Mouse (Mus musculus): ENCODE measurements around the gene Ncam1.

Ncam1 gene

GRCm38 (mm10) chr9:49654470-49654869, 144.3 kb downstream of the Ncam1 start:
- ChIA-PET CTCF (interaction anchor here in 1 of 4 experiments (0.7 kb wide), 1 partner anchor 120 kb away, joined by 3 read pairs; no protein-coding TSS in a partner anchor), POLR2A (interaction anchor here in 2 of 4 experiments (0.9 to 1.9 kb wide), 3 partner anchors 18 to 142 kb away, joined by 3 to 7 read pairs (median 3); no protein-coding TSS in a partner anchor)

GRCm38 (mm10) chr9:49653478-49654245, 145.1 kb downstream of the Ncam1 start:
- ChIA-PET CTCF (interaction anchor here in 1 of 4 experiments (0.7 kb wide), 1 partner anchor 120 kb away, joined by 3 read pairs; no protein-coding TSS in a partner anchor), POLR2A (interaction anchor here in 2 of 4 experiments (0.7 to 1.9 kb wide), 4 partner anchors 19 to 143 kb away, joined by 3 to 7 read pairs (median 4); no protein-coding TSS in a partner anchor)

GRCm38 (mm10) chr9:49644296-49644695, 154.4 kb downstream of the Ncam1 start:
- ChIA-PET CTCF (no interaction called here), POLR2A (no interaction called here)

- ChIA-PET CTCF (no interaction called here), POLR2A (no interaction called here)
Observed at GRCm38 (mm10) chr9:49640764-49641163, 158.0 kb downstream of the Ncam1 start.

GRCm38 (mm10) chr9:49640142-49640541, 158.6 kb downstream of the Ncam1 start:
- POLR2A ChIA-PET: interaction anchor here in 1 of 4 experiments (1.1 kb wide), 1 partner anchor 115 kb away, joined by 3 read pairs; no protein-coding TSS in a partner anchor
- CTCF ChIA-PET: no interaction called here

- ChIA-PET POLR2A (interaction anchor here in 1 of 4 experiments (1.2 kb wide), 1 partner anchor 12 kb away, joined by 3 read pairs; no protein-coding TSS in a partner anchor), CTCF (interaction anchor here in 1 of 4 experiments (0.6 kb wide), 1 partner anchor 243 kb away, joined by 7 read pairs; no protein-coding TSS in a partner anchor)
Observed at GRCm38 (mm10) chr9:49637955-49638354, 160.8 kb downstream of the Ncam1 start.

- ChIA-PET CTCF (no interaction called here), POLR2A (interaction anchor here in 1 of 4 experiments (1.8 kb wide), 1 partner anchor 36 kb away, joined by 4 read pairs; no protein-coding TSS in a partner anchor)
Observed at GRCm38 (mm10) chr9:49635668-49636326, 162.9 kb downstream of the Ncam1 start.

GRCm38 (mm10) chr9:49632591-49632990, 166.1 kb downstream of the Ncam1 start:
- CTCF ChIA-PET: no interaction called here

GRCm38 (mm10) chr9:49630336-49630735, 168.4 kb downstream of the Ncam1 start:
- ChIA-PET CTCF (interaction anchor here in 1 of 4 experiments (0.6 kb wide), 1 partner anchor 372 kb away, joined by 3 read pairs; no protein-coding TSS in a partner anchor), POLR2A (interaction anchor here in 1 of 4 experiments (0.9 kb wide), 1 partner anchor 63 kb away, joined by 3 read pairs; no protein-coding TSS in a partner anchor)

More at GRCm38 (mm10) chr9:49632591-49632990, 166.1 kb downstream of the Ncam1 start:
- POLR2A ChIA-PET: interaction anchor here in 2 of 4 experiments (0.6 to 1.4 kb wide), 3 partner anchors 13 to 339 kb away, joined by 3 to 4 read pairs (median 3); no protein-coding TSS in a partner anchor

GRCm38 (mm10) chr9:49624910-49625309, 173.8 kb downstream of the Ncam1 start:
- POLR2A ChIA-PET: interaction anchor here in 2 of 4 experiments (0.6 to 0.7 kb wide), 2 partner anchors 515 to 836 kb away, joined by 4 to 13 read pairs; no protein-coding TSS in a partner anchor

GRCm38 (mm10) chr9:49623934-49624505, 174.7 kb downstream of the Ncam1 start:
- POLR2A ChIA-PET: interaction anchor here in 1 of 4 experiments (0.5 to 1.4 kb wide), 3 partner anchors 47 to 868 kb away, joined by 3 to 4 read pairs (median 3); no protein-coding TSS in a partner anchor

More at GRCm38 (mm10) chr9:49624910-49625309, 173.8 kb downstream of the Ncam1 start:
- CTCF ChIA-PET: no interaction called here

GRCm38 (mm10) chr9:49622928-49623676, 175.6 kb downstream of the Ncam1 start:
- POLR2A ChIA-PET: interaction anchor here in 3 of 4 experiments (0.5 to 1.4 kb wide), 5 partner anchors 8 to 309 kb away, joined by 3 to 4 read pairs (median 3); no protein-coding TSS in a partner anchor
- CTCF ChIA-PET: no interaction called here

More at GRCm38 (mm10) chr9:49623934-49624505, 174.7 kb downstream of the Ncam1 start:
- CTCF ChIA-PET: no interaction called here

GRCm38 (mm10) chr9:49621691-49622090, 177.0 kb downstream of the Ncam1 start:
- POLR2A ChIA-PET: no interaction called here
- CTCF ChIA-PET: no interaction called here

GRCm38 (mm10) chr9:49618699-49619392, 179.9 kb downstream of the Ncam1 start:
- ChIA-PET POLR2A (interaction anchor here in 2 of 4 experiments (0.5 to 1.5 kb wide), 5 partner anchors 8 to 110 kb away, joined by 3 to 4 read pairs (median 3); no protein-coding TSS in a partner anchor), CTCF (interaction anchor here in 1 of 4 experiments (1.1 kb wide), 1 partner anchor 825 kb away, joined by 3 read pairs; no protein-coding TSS in a partner anchor)

- POLR2A ChIA-PET: interaction anchor here in 2 of 4 experiments (0.5 to 1.2 kb wide), 3 partner anchors 9 to 111 kb away, joined by 3 to 4 read pairs (median 3); no protein-coding TSS in a partner anchor
- CTCF ChIA-PET: interaction anchor here in 3 of 4 experiments (0.6 to 0.8 kb wide), 3 partner anchors 68 to 801 kb away, joined by 3 to 11 read pairs (median 7); no protein-coding TSS in a partner anchor
Observed at GRCm38 (mm10) chr9:49618266-49618665, 180.5 kb downstream of the Ncam1 start.

- ChIA-PET POLR2A (interaction anchor here in 1 of 4 experiments (0.6 to 1.1 kb wide), 2 partner anchors 10 to 454 kb away, joined by 3 read pairs; no protein-coding TSS in a partner anchor), CTCF (interaction anchor here in 1 of 4 experiments (0.6 to 1.2 kb wide), 2 partner anchors 83 to 123 kb away, joined by 3 to 4 read pairs; no protein-coding TSS in a partner anchor)
Observed at GRCm38 (mm10) chr9:49617216-49617615, 181.5 kb downstream of the Ncam1 start.

GRCm38 (mm10) chr9:49612387-49612786, 186.3 kb downstream of the Ncam1 start:
- ChIA-PET CTCF (interaction anchor here in 1 of 4 experiments (0.6 kb wide), 1 partner anchor 175 kb away, joined by 3 read pairs; no protein-coding TSS in a partner anchor), POLR2A (no interaction called here)

All from embryonic stem cell, embryonic (primary cell).